Mouse (Mus musculus): ENCODE measurements around the gene Cdr1.
A peak's percentile ranks its signal among the peaks of the same experiment; 100 is the strongest.

Gene Cdr1

DNA sequence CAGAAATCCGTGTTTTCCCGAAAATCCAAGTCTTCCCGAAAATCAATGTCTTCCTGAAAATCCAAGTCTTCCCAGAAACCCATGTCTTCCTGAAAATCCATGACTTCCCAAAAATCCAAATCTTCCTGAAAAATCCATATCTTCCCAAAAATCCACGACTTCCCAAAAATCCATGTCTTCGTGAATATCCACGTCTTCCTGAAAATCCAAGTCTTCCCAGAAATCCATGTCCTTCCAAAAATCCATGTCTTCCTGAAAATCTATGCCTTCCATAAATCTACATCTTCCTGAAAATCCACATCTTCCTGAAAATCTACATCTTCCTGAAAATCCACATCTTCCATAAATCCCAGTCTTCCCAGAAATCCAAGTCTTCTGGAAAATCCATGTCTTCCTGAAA, at the start of gene Cdr1:
Gene Cdr1 (minus strand): TSS at position 101 of the 400 bp plus-strand sequence.
- DNase-seq (ENCODE audit: low read depth) = peak; percentile 1

DNA sequence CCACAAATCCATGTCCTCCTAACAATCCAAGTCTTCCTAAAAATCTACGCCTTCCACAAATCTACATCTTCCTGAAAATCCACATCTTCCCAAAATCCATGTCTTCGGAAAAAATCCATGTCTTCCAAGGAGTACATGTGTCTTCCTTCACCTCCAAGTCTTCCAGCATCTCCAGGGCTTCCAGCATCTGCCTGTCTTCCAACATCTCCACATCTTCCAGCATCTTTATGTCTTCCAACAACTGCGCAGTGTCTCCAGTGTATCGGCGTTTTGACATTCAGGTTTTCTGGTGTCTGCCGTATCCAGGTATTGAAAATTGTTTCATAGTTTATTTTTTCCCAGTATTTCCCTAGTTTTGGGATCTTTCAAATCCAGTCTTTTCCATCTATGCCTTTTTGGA, 511 bp upstream of the Cdr1 start:
- peak; percentile 9 for DNase-seq (ENCODE audit: low read depth)

DNA sequence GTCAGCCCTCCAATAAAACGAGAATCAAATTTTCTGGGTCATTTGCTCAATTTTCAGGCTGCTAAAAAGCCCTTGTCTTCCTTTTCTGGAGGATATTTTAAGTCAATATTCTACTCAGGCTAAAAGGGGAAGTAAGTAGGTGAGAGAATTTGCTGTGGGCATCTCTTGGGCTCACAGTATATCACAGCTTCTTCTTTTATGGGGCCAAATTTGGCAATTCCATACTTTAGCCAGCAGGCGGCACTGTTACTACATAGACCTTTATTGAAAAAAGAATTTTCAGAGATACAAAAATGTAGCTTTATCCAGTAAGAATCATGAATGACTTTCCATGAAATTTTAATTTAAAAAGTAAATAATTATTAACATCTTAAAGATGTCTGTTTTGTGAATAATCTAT, 18.8 kb downstream of the Cdr1 start:
- DNase-seq (ENCODE audit: low read depth) = peak; percentile 34

DNA sequence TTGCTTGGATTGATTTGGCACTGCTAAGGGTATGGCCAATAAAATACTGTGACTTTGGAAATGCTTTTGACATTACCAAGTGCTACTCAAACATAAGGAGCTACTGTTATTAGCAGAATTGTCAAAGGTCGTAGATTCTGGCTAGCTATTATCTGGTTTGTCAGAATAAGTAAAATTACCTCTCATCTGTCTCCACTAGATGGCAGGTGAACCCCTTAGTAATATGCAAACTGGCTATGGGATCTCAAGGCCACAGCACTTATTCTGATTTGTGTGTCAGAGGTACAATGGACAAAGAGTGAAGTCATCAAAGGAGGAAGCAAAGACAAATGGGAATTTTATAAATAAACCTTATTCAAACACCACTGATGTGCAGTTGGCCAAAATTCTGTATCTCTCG, 24.1 kb downstream of the Cdr1 start:
- no peak for DNase-seq (ENCODE audit: low read depth)

DNA sequence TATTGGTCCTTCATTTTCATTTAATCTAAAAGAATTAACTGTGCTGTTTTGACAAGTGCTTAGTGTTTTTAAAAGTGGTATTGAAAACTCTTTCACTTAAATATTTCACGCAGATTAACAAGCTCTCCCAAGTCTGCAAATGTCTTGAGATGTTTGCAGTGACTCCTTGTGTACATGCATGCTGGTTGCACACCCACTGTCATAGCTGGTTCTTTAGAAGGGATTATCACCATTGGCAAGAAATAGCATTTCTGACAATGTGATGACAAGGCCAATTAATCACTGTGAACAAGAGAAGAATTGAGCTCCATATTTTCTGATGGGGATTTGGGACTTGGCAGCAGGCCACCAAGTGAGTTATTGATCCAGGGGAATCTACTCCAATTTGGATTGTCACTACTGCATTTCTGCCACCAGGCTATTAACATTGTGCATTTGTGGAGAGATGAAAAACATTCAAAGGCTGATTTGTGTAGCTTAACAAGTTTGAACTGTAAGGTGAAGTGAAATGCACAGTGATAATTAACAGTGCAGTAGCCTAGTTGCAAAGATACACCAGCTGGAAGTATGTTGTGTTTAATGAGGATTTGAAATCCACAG, 30.6 kb downstream of the Cdr1 start:
- DNase-seq (ENCODE audit: low read depth) = no peak

DNA sequence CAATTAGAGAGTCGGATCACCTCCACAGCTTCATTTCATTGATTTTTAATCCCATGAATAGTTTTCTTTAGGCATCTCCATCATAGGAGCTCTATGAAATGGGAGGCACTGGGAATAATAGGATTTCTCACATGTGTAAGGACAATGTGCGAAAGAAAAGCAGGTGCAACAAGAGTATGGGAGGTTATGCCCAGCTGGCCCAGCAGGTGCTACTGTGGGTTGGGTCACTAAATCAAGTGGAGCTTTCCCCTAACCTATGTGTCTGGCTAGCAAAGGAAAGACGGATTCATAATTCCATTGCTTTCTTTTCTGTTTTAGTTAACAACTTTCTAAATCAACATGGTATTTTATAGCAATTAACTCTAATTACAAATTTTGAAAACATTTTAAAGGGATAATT, 31.1 kb downstream of the Cdr1 start:
- no peak for DNase-seq (ENCODE audit: low read depth)

DNA sequence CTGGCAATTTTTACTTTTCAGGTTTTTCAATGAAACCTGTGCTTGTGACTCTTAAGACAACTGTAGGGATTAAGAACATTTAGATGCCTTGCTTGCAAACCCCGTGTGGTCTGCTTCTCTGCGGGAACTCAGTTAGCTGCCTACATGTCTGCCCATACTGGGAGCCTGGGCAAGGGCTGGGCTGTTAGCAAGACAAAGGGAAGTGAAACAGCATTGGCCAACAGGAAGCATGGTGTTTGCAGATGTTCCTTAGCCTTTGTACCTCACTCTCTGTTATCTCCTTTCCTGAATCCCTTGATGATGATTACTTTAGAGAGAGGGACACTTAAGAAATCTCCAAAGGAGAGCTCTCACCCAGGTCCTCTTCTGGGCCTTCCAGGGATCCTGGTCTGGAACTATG, 38.8 kb downstream of the Cdr1 start:
- no peak for DNase-seq (ENCODE audit: low read depth)

DNA sequence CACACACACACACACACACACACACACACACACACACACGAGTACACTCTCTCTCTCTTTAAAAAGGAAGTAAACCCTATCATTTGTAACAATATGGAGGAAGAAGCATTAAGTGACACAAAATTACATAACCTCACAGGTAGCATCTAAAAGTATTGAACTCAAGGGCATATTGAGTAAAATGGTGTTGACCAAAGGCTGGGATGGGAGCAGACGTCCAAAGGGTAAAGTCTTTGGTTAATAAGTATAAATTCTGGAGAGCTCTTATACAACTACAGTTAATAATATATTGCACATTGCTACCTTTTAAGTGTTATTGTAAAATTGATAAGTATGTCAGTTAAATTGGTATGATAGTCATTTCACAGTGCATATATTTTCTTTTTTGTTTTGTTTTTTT, 39.9 kb downstream of the Cdr1 start:
- no peak for DNase-seq (ENCODE audit: low read depth)

DNA sequence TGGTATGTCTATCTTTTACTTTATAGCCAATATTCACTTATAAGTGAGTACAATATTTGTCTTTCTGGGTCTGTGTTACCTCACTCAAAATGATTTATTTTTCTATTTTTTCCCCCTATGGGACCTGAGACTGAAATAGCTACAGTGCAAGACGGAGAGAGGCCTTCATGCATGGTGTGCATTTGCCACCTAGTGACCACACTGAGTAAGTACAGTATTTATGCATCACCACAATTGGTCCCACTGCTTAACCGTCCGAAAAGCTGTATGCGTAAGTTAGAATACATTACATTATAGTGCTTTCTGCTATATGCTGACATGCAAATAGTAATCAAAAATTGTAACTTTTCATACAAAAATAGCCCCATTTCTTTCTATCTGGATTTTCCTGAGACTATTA, 50.8 kb downstream of the Cdr1 start:
- DNase-seq (ENCODE audit: low read depth) = peak; percentile 5

Measured in 416B (cell line).